Mouse (Mus musculus) lung, adult 18-20 months (tissue): ENCODE results near the gene Fam84b.
"Not testable (repeated sequence)": the region's sequence is repeated elsewhere in the genome, so short reads cannot be mapped to it uniquely, and the experiment has no call there.

ENCODE experiments used
- DNase-seq, 2 experiments: peaks; one replicate each; pipeline ENCODE4 v3.0.0; 2022; ENCODE audit warnings: mixed read lengths in 2 of 2

The Fam84b gene

GRCm38 (mm10) chr15:60853231-60853999, at the start of gene Fam84b:
TSS of gene Fam84b (minus strand) at chr15:60853778.
- peak; percentile 26 to 28 for DNase-seq

- DNase-seq: no peak
These were observed 44.8 kb upstream of the Fam84b start for GRCm38 (mm10) chr15:60898187-60898965.

- no peak for DNase-seq
These were observed 42.5 kb upstream of the Fam84b start for GRCm38 (mm10) chr15:60896040-60896439.

- no peak for DNase-seq
These were observed 39.4 kb upstream of the Fam84b start for GRCm38 (mm10) chr15:60892976-60893463.

- peak in 1 of 2 experiments; percentile 34 for DNase-seq
These were observed 35.1 kb upstream of the Fam84b start for GRCm38 (mm10) chr15:60888724-60889123.

GRCm38 (mm10) chr15:60875721-60876120, 22.1 kb upstream of the Fam84b start:
- DNase-seq: no peak

- DNase-seq: no peak
These were observed 8.8 kb upstream of the Fam84b start for GRCm38 (mm10) chr15:60862417-60862816.

- no peak for DNase-seq
These were observed 1.5 kb upstream of the Fam84b start for GRCm38 (mm10) chr15:60855112-60855511.

- DNase-seq: no peak
These were observed 573 bp upstream of the Fam84b start for GRCm38 (mm10) chr15:60854151-60854550.

- no peak for DNase-seq
These were observed 4.9 kb downstream of the Fam84b start for GRCm38 (mm10) chr15:60848630-60849029.

- no peak for DNase-seq
These were observed 7.3 kb downstream of the Fam84b start for GRCm38 (mm10) chr15:60846291-60846690.

GRCm38 (mm10) chr15:60845886-60846285, 7.7 kb downstream of the Fam84b start:
- DNase-seq: no peak

- DNase-seq: no peak
These were observed 11.8 kb downstream of the Fam84b start for GRCm38 (mm10) chr15:60841785-60842184.

- DNase-seq: not testable (repeated sequence)
These were observed 12.3 kb downstream of the Fam84b start for GRCm38 (mm10) chr15:60841312-60841711.

GRCm38 (mm10) chr15:60840296-60840670, 13.3 kb downstream of the Fam84b start:
- no peak for DNase-seq

GRCm38 (mm10) chr15:60839539-60840295, 13.9 kb downstream of the Fam84b start:
- DNase-seq: no peak

- DNase-seq: no peak
These were observed 15.4 kb downstream of the Fam84b start for GRCm38 (mm10) chr15:60838135-60838534.

- no peak for DNase-seq
These were observed 15.9 kb downstream of the Fam84b start for GRCm38 (mm10) chr15:60837719-60838118.

- no peak for DNase-seq
These were observed 17.3 kb downstream of the Fam84b start for GRCm38 (mm10) chr15:60836321-60836720.

- no peak for DNase-seq
These were observed 18.7 kb downstream of the Fam84b start for GRCm38 (mm10) chr15:60834598-60835571.

- no peak for DNase-seq
These were observed 19.9 kb downstream of the Fam84b start for GRCm38 (mm10) chr15:60833476-60834218.
